Mouse (Mus musculus) thymus, adult 2 months (tissue): ENCODE data around the gene Lcp2. TPM values are rescaled to one million over a fixed set of nuclear protein-coding genes. Genes with fewer than 3 reads are reported as not detected.

ENCODE experiments used
- DNase-seq: peaks from one replicate; pipeline ENCODE4 v3.0.0; 2021
- H3K27ac ChIP-seq: fragments of 200-500 bp; 2 replicates; pipeline ENCODE4 v1.5.1; 2012; ENCODE audit warnings: low read length, control low read depth; ENCODE audit not compliant: control insufficient read depth, insufficient read depth
- H3K27me3 ChIP-seq: fragments of 200-500 bp; 2 replicates; pipeline ENCODE4 v1.6.1; 2012; ENCODE audit warnings: mild to moderate bottlenecking, low read length, moderate library complexity, mixed read lengths; ENCODE audit not compliant: control insufficient read depth, insufficient read depth
- H3K36me3 ChIP-seq: fragments of 200-500 bp; 2 replicates; pipeline ENCODE4 v1.6.1; 2012; ENCODE audit warnings: mild to moderate bottlenecking, low read length, moderate library complexity; ENCODE audit not compliant: control insufficient read depth, insufficient read depth
- H3K4me1 ChIP-seq: fragments of 200-500 bp; replicated peaks from 2 replicates; pipeline ENCODE4 v1.6.1; 2012; ENCODE audit warnings: low read length; ENCODE audit not compliant: control insufficient read depth, insufficient read depth
- H3K4me3 ChIP-seq: fragments of 200-500 bp; 2 replicates; pipeline ENCODE4 v1.5.1; 2012; ENCODE audit warnings: mild to moderate bottlenecking, low read length, control low read depth, moderate library complexity; ENCODE audit not compliant: control insufficient read depth, insufficient read depth
- CTCF ChIP-seq: fragments of 200-500 bp; IDR thresholded peaks from 2 replicates; pipeline ENCODE4 v1.5.1; 2012; ENCODE audit warnings: mild to moderate bottlenecking, control low read depth, low read length, moderate library complexity, borderline replicate concordance; ENCODE audit not compliant: control insufficient read depth, poor library complexity, insufficient read depth; ENCODE audit errors: extremely low read depth
- POLR2A ChIP-seq: fragments of 200-500 bp; IDR thresholded peaks from 2 replicates; pipeline ENCODE4 v1.6.1; 2012; ENCODE audit warnings: mild to moderate bottlenecking, low read length, control low read depth, moderate library complexity; ENCODE audit not compliant: control insufficient read depth, poor library complexity, insufficient read depth; ENCODE audit errors: extremely low read depth
- WGBS: fragments of 180-500 bp; shearing (Covaris S2); methylation state at CpG from one replicate; pipeline ENCODE4 v1.1.7; 2018; 5-methylcytosine and 5-hydroxymethylcytosine counted together
- polyA plus RNA-seq: library from polyadenylated mRNA; depleted of rRNA; stranded (reverse); fragments of >200 nt; gene quantifications from 2 replicates; pipeline ENCODE4 v1.2.3, GENCODE M21; 2012

The Lcp2 gene
- polyA plus RNA-seq, 1 experiment, result 153 TPM

- TF ChIP-seq CTCF (no peak), POLR2A (no peak)
- 90% methylated on average over 5 of the region's 5 CpGs for WGBS
Measured at GRCm38 (mm10) chr11:34040061-34040460, 6.7 kb upstream of the Lcp2 start.

GRCm38 (mm10) chr11:34042808-34043207 lies 3.9 kb upstream of the Lcp2 start:
- DNase-seq, result peak; percentile 78
- Histone ChIP-seq H3K27me3 (no peaks in the 10 kb centered on the region), H3K4me1 (peaks cover 28% of the 10 kb centered on the region), H3K27ac (peak overlapping the region; percentile 95), H3K36me3 (no peaks in the 10 kb centered on the region), H3K4me3 (no peak overlapping the region)
- TF ChIP-seq CTCF, result no peak
- TF ChIP-seq POLR2A, result no peak
- WGBS, result 0% methylated on average over 1 of the region's 1 CpGs

More at GRCm38 (mm10) chr11:34040061-34040460, 6.7 kb upstream of the Lcp2 start:
- DNase-seq, result no peak
- Histone ChIP-seq H3K36me3 (no peaks in the 10 kb centered on the region), H3K4me3 (no peak overlapping the region), H3K27me3 (no peaks in the 10 kb centered on the region), H3K4me1 (peaks cover 20% of the 10 kb centered on the region), H3K27ac (no peak overlapping the region)

- Histone ChIP-seq H3K4me1 (peaks cover 25% of the 10 kb centered on the region), H3K36me3 (peaks cover 21% of the 10 kb centered on the region), H3K27me3 (no peaks in the 10 kb centered on the region), H3K27ac (peak overlapping the region; percentile 98), H3K4me3 (peak overlapping the region; percentile 100)
- 1% methylated on average over 5 of the region's 5 CpGs for WGBS
- TF ChIP-seq CTCF, result no peak
- no peak for TF ChIP-seq POLR2A
- DNase-seq, result peak; percentile 40
Measured at GRCm38 (mm10) chr11:34047542-34047937, 820 bp downstream of the Lcp2 start.

GRCm38 (mm10) chr11:34048375-34049124 lies 1.8 kb downstream of the Lcp2 start:
- Histone ChIP-seq H3K36me3 (peaks cover 31% of the 10 kb centered on the region), H3K27me3 (no peaks in the 10 kb centered on the region), H3K27ac (peak overlapping the region; percentile 41; the same call in 1 of the 2 replicates), H3K4me3 (0 out of 2 replicates have a peak overlapping the region, but pooled peaks have one; percentile 11), H3K4me1 (peaks cover 23% of the 10 kb centered on the region)
- no peak for TF ChIP-seq CTCF
- no peak for TF ChIP-seq POLR2A
- WGBS, result 20% methylated on average over 8 of the region's 8 CpGs
- DNase-seq, result no peak

DNA sequence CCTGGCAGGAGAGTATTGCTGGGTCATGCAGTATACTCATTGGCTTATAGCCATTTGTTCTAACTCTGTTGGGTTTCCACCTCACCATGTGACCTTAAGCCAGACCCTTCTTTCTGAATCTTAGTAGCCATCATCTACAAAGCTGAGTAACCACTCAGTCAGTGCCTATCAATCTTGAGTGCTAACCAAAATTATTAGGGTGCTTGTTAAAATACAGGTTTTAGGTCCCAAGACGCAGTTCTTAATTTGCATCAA lies 2.3 kb downstream of the Lcp2 start:
- no peak for DNase-seq
- Histone ChIP-seq H3K27me3 (no peaks in the 10 kb centered on the region), H3K4me1 (peaks cover 27% of the 10 kb centered on the region), H3K36me3 (peaks cover 36% of the 10 kb centered on the region), H3K27ac (peak overlapping the region; percentile 71; the same call in 1 of the 2 replicates), H3K4me3 (peak overlapping the region; percentile 18; the same call in 1 of the 2 replicates)
- WGBS, result 14% methylated on average over 1 of the region's 1 CpGs
- no peak for TF ChIP-seq POLR2A
- TF ChIP-seq CTCF, result no peak

DNA sequence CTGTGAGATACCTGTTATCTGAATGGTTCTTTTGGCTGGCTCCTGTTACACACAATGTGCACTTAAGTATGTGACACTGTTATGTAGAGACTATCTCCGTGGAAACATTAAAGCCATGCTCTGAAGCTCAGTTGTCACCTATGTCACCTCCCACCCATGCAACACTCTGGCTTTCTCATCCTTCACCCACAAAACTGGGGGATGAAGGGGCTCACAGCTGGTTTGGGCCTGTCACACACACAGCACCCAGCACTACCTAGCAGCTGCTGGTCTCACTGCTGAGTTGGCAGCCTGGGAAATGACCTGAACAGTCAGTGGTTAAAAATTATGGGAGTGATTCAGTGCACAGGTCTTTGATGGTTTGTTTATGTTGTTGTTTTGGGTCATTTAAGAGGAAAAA lies 3.3 kb downstream of the Lcp2 start:
- DNase-seq, result peak; percentile 44
- H3K4me3 ChIP-seq, result peak overlapping the region; percentile 16
- peaks cover 46% of the 10 kb centered on the region for H3K36me3 ChIP-seq
- peak overlapping the region; percentile 6 for H3K27ac ChIP-seq
- no peaks in the 10 kb centered on the region for H3K27me3 ChIP-seq
- WGBS, result 2% methylated on average over 1 of the region's 1 CpGs
- H3K4me1 ChIP-seq, result peaks cover 34% of the 10 kb centered on the region
- no peak for TF ChIP-seq POLR2A

- WGBS, result 2% methylated on average over 2 of the region's 2 CpGs
- Histone ChIP-seq H3K27ac (peak overlapping the region; percentile 47), H3K27me3 (no peaks in the 10 kb centered on the region), H3K4me3 (peak overlapping the region; percentile 24; the same call in 1 of the 2 replicates), H3K36me3 (peaks cover 50% of the 10 kb centered on the region), H3K4me1 (peaks cover 37% of the 10 kb centered on the region)
- TF ChIP-seq POLR2A (no peak), CTCF (no peak)
- DNase-seq, result no peak
Measured at GRCm38 (mm10) chr11:34050643-34051042, 3.9 kb downstream of the Lcp2 start.
